Mouse (Mus musculus): Measurements from ENCODE around the gene Cdyl.

GRCm38 (mm10) chr13:35822795-35823194, 163.2 kb downstream of the Cdyl start:
- TF ChIP-seq CTCF (IDR thresholded peaks at IDR 0.05; ENCODE audit: low read depth, low read length) (no peak), POLR2A (IDR thresholded peaks at IDR 0.05; ENCODE audit: extremely low read depth, insufficient read depth, low read length) (no peak)
